Mouse (Mus musculus) neutrophil, adult 5-6 weeks (primary cell): ENCODE results near the gene Glul. TPM values are rescaled to one million over a fixed set of nuclear protein-coding genes. Genes with fewer than 3 reads are reported as not detected.

Experiments
- ATAC-seq: fragments of 151-379, 151-347 bp; 2 replicates; pipeline ENCODE4 v1.8.0; 2017; ENCODE audit warnings: mild to moderate bottlenecking, moderate TSS enrichment; ENCODE audit not compliant: insufficient number of reproducible peaks, poor library complexity, low FRiP score, severe bottlenecking; ENCODE audit errors: extremely low read depth
- total RNA-seq: library from RNA; stranded (forward); fragments of 200-1000 nt; gene quantifications from 2 replicates; pipeline ENCODE4 v1.2.3, GENCODE M21; 2017

Gene Glul
- total RNA-seq, 1 experiment from 2014 or later, result 77.4 TPM

- no peak for ATAC-seq
Measured at GRCm38 (mm10) chr1:153908208-153908607, 8.5 kb downstream of the Glul start.

- no peak for ATAC-seq
Measured at GRCm38 (mm10) chr1:153908741-153909140, 9.0 kb downstream of the Glul start.

- ATAC-seq, result no peak
Measured at GRCm38 (mm10) chr1:153909213-153909962, 9.6 kb downstream of the Glul start.

- no peak for ATAC-seq
Measured at GRCm38 (mm10) chr1:153909963-153910291, 10.2 kb downstream of the Glul start.

- ATAC-seq, result no peak
Measured at GRCm38 (mm10) chr1:153910423-153910822, 10.7 kb downstream of the Glul start.

GRCm38 (mm10) chr1:153911276-153911795 is 11.6 kb downstream of the Glul start:
- ATAC-seq, result no peak

- peak; percentile 51; the same call in 1 of the 2 replicates for ATAC-seq
Measured at GRCm38 (mm10) chr1:153913869-153914268, 14.1 kb downstream of the Glul start.

- ATAC-seq, result no peak
Measured at GRCm38 (mm10) chr1:153918521-153919206, 18.9 kb downstream of the Glul start.

- ATAC-seq, result no peak
Measured at GRCm38 (mm10) chr1:153921642-153922041, 21.9 kb downstream of the Glul start.

GRCm38 (mm10) chr1:153922571-153923021 is 22.9 kb downstream of the Glul start:
- no peak for ATAC-seq

- ATAC-seq, result no peak
Measured at GRCm38 (mm10) chr1:153924395-153925385, 24.9 kb downstream of the Glul start.

GRCm38 (mm10) chr1:153930431-153930830 is 30.7 kb downstream of the Glul start:
- ATAC-seq, result no peak

- no peak for ATAC-seq
Measured at GRCm38 (mm10) chr1:153933772-153934171, 34.0 kb downstream of the Glul start.

- no peak for ATAC-seq
Measured at GRCm38 (mm10) chr1:153935844-153936380, 36.2 kb downstream of the Glul start.

GRCm38 (mm10) chr1:153937025-153937424 is 37.3 kb downstream of the Glul start:
- no peak for ATAC-seq

GRCm38 (mm10) chr1:153940986-153941385 is 41.2 kb downstream of the Glul start:
- ATAC-seq, result no peak

- no peak for ATAC-seq
Measured at GRCm38 (mm10) chr1:153945181-153945580, 45.4 kb downstream of the Glul start.

- ATAC-seq, result no peak
Measured at GRCm38 (mm10) chr1:153946971-153947370, 47.2 kb downstream of the Glul start.

- ATAC-seq, result no peak
Measured at GRCm38 (mm10) chr1:153947837-153948236, 48.1 kb downstream of the Glul start.
